Mouse (Mus musculus) CH12.LX (cell line): ENCODE data around the gene She. TPM values are rescaled to one million over a fixed set of nuclear protein-coding genes. Genes with fewer than 3 reads are reported as not detected.

Experiments
- DNase-seq: peaks from one replicate; pipeline ENCODE4 v3.0.0-alpha.2; 2013; ENCODE audit errors: extremely low read depth
- H3K27ac ChIP-seq: 2 replicates; pipeline ENCODE4 v1.5.1; 2012; ENCODE audit warnings: low read depth, mild to moderate bottlenecking, control low read depth, moderate library complexity; ENCODE audit not compliant: insufficient read depth
- H3K27me3 ChIP-seq: replicated peaks from 2 replicates; pipeline ENCODE3; 2012; ENCODE audit warnings: inconsistent platforms
- H3K36me3 ChIP-seq, 2 experiments: replicated peaks in 1 of 2; 2 replicates each; pipeline versions ENCODE3 to v1.6.1; 2012; ENCODE audit warnings: inconsistent platforms in 1 of 2, low read length in 1 of 2, mild to moderate bottlenecking in 1 of 2, mixed read lengths in 1 of 2, moderate library complexity in 1 of 2; ENCODE audit not compliant: control insufficient read depth in 1 of 2, insufficient read depth in 1 of 2
- H3K4me1 ChIP-seq, 2 experiments: 2 replicates each; pipeline ENCODE4 v1.6.1; 2012; ENCODE audit warnings: inconsistent platforms in 1 of 2, moderate library complexity in 1 of 2; ENCODE audit not compliant: insufficient read depth in 2 of 2, control insufficient read depth in 1 of 2
- H3K4me2 ChIP-seq: 2 replicates; pipeline ENCODE4 v1.6.1; 2012; ENCODE audit warnings: low read depth, mild to moderate bottlenecking, control low read depth; ENCODE audit not compliant: poor library complexity, insufficient read depth, severe bottlenecking
- H3K4me3 ChIP-seq, 3 experiments: fragments of 150-350 bp in 1 of 3; sonication (generic) in 1 of 3; replicated peaks in 1 of 3; 2 replicates each; pipeline versions ENCODE3 to v1.5.1; 2011 to 2012; ENCODE audit warnings: low read depth in 2 of 3, low read length in 2 of 3, mild to moderate bottlenecking in 2 of 3, moderate library complexity in 2 of 3, control low read depth in 1 of 3, improper control_type of control experiment in 1 of 3, inconsistent platforms in 1 of 3, mixed read lengths in 1 of 3; ENCODE audit not compliant: poor library complexity in 1 of 3
- H3K79me2 ChIP-seq: replicated peaks from 2 replicates; pipeline ENCODE4 v1.6.1; 2012; ENCODE audit warnings: mild to moderate bottlenecking, moderate library complexity; ENCODE audit not compliant: control insufficient read depth, poor library complexity, insufficient read depth, severe bottlenecking; ENCODE audit errors: extremely low read depth
- H3K9ac ChIP-seq: 2 replicates; pipeline ENCODE4 v1.6.1; 2012; ENCODE audit warnings: low read depth, mild to moderate bottlenecking, control low read depth, moderate library complexity; ENCODE audit not compliant: insufficient read depth
- H3K9me3 ChIP-seq: replicated peaks from 2 replicates; pipeline ENCODE3; 2012; ENCODE audit warnings: low read length, inconsistent platforms, mixed read lengths
- BHLHE40 ChIP-seq: IDR thresholded peaks from 2 replicates; pipeline ENCODE4 v1.6.1; 2011; ENCODE audit warnings: mild to moderate bottlenecking, low read depth, low read length, improper control_type of control experiment
- CHD1 ChIP-seq: IDR thresholded peaks from 2 replicates; pipeline ENCODE4 v1.6.1; 2012; ENCODE audit warnings: low read depth, low read length, improper control_type of control experiment, inconsistent platforms
- CHD2 ChIP-seq: IDR thresholded peaks from 2 replicates; pipeline ENCODE4 v1.6.1; 2011; ENCODE audit warnings: low read length, improper control_type of control experiment
- CTCF ChIP-seq, 2 experiments: IDR thresholded peaks in 1 of 2; conservative IDR thresholded peaks in 1 of 2; 2 replicates each; pipeline ENCODE4 v1.5.1; 2011 to 2012; ENCODE audit warnings: low read depth in 2 of 2, low read length in 2 of 2, improper control_type of control experiment in 1 of 2, inconsistent platforms in 1 of 2, mild to moderate bottlenecking in 1 of 2, moderate library complexity in 1 of 2
- E2F4 ChIP-seq: IDR thresholded peaks from 2 replicates; pipeline ENCODE4 v1.6.1; 2011; ENCODE audit warnings: low read depth, low read length, improper control_type of control experiment; ENCODE audit not compliant: insufficient replicate concordance
- ELF1 ChIP-seq: IDR thresholded peaks from 2 replicates; pipeline ENCODE4 v1.6.1; 2014; ENCODE audit warnings: low read depth, mild to moderate bottlenecking, inconsistent platforms, low read length, improper control_type of control experiment
- EP300 ChIP-seq: IDR thresholded peaks from 2 replicates; pipeline ENCODE4 v1.6.1; 2011; ENCODE audit warnings: low read length, improper control_type of control experiment
- ETS1 ChIP-seq: conservative IDR thresholded peaks from 2 replicates; pipeline ENCODE4 v1.6.1; 2012; ENCODE audit warnings: low read depth, mild to moderate bottlenecking, inconsistent platforms, low read length, improper control_type of control experiment, moderate library complexity
- HCFC1 ChIP-seq: IDR thresholded peaks from 2 replicates; pipeline ENCODE4 v1.6.1; 2012; ENCODE audit warnings: low read depth, mild to moderate bottlenecking, inconsistent platforms, low read length, improper control_type of control experiment
- IRF4 ChIP-seq: IDR thresholded peaks from 2 replicates; pipeline ENCODE4 v1.6.1; 2014; ENCODE audit warnings: low read depth, mild to moderate bottlenecking, inconsistent platforms, low read length, improper control_type of control experiment
- JUND ChIP-seq: conservative IDR thresholded peaks from 2 replicates; pipeline ENCODE4 v1.6.1; 2011; ENCODE audit warnings: low read depth, low read length, improper control_type of control experiment
- KAT2A ChIP-seq: IDR thresholded peaks from 2 replicates; pipeline ENCODE4 v1.6.1; 2012; ENCODE audit warnings: low read length, improper control_type of control experiment, inconsistent platforms; ENCODE audit not compliant: insufficient replicate concordance
- MAFK ChIP-seq: IDR thresholded peaks from 2 replicates; pipeline ENCODE4 v1.6.1; 2011; ENCODE audit warnings: low read length, improper control_type of control experiment; ENCODE audit not compliant: insufficient replicate concordance
- MAX ChIP-seq: IDR thresholded peaks from 2 replicates; pipeline ENCODE4 v1.6.1; 2011; ENCODE audit warnings: low read length, improper control_type of control experiment
- MAZ ChIP-seq: IDR thresholded peaks from 2 replicates; pipeline ENCODE4 v1.6.1; 2012; ENCODE audit warnings: low read depth, mild to moderate bottlenecking, inconsistent platforms, low read length, improper control_type of control experiment, moderate library complexity
- MEF2A ChIP-seq: IDR thresholded peaks from 2 replicates; pipeline ENCODE4 v1.6.1; 2014; ENCODE audit warnings: low read depth, mild to moderate bottlenecking, inconsistent platforms, low read length, improper control_type of control experiment, borderline replicate concordance
- MXI1 ChIP-seq: IDR thresholded peaks from 2 replicates; pipeline ENCODE4 v1.6.1; 2011; ENCODE audit warnings: mild to moderate bottlenecking, low read depth, low read length, improper control_type of control experiment
- MYC ChIP-seq: IDR thresholded peaks from 2 replicates; pipeline ENCODE4 v1.6.1; 2011; ENCODE audit warnings: low read depth, mild to moderate bottlenecking, improper control_type of control experiment, low read length
- NELFE ChIP-seq: IDR thresholded peaks from 2 replicates; pipeline ENCODE4 v1.6.1; 2011; ENCODE audit warnings: low read depth, low read length, improper control_type of control experiment
- NRF1 ChIP-seq: IDR thresholded peaks from 2 replicates; pipeline ENCODE4 v1.6.1; 2014; ENCODE audit warnings: low read depth, mild to moderate bottlenecking, inconsistent platforms, low read length, improper control_type of control experiment, moderate library complexity
- POLR2A ChIP-seq: IDR thresholded peaks from 2 replicates; pipeline ENCODE4 v1.6.1; 2011; ENCODE audit warnings: low read depth, mild to moderate bottlenecking, improper control_type of control experiment, low read length
- POLR2AphosphoS2 ChIP-seq: IDR thresholded peaks from 2 replicates; pipeline ENCODE4 v1.6.1; 2011; ENCODE audit warnings: low read depth, low read length, improper control_type of control experiment
- RAD21 ChIP-seq: IDR thresholded peaks from 2 replicates; pipeline ENCODE4 v1.6.1; 2011; ENCODE audit warnings: low read depth, mild to moderate bottlenecking, low read length, improper control_type of control experiment, moderate library complexity
- RCOR1 ChIP-seq: conservative IDR thresholded peaks from 2 replicates; pipeline ENCODE4 v1.6.1; 2012; ENCODE audit warnings: low read depth, mild to moderate bottlenecking, inconsistent platforms, low read length, improper control_type of control experiment
- SIN3A ChIP-seq: IDR thresholded peaks from 2 replicates; pipeline ENCODE4 v1.6.1; 2012; ENCODE audit warnings: low read length, improper control_type of control experiment, inconsistent platforms
- SMC3 ChIP-seq: IDR thresholded peaks from 2 replicates; pipeline ENCODE4 v1.6.1; 2011; ENCODE audit warnings: low read depth, low read length, improper control_type of control experiment
- TBP ChIP-seq: conservative IDR thresholded peaks from 2 replicates; pipeline ENCODE4 v1.6.1; 2011; ENCODE audit warnings: low read depth, low read length, improper control_type of control experiment
- TCF12 ChIP-seq: IDR thresholded peaks from 2 replicates; pipeline ENCODE4 v1.6.1; 2014; ENCODE audit warnings: low read depth, mild to moderate bottlenecking, inconsistent platforms, low read length, improper control_type of control experiment
- USF1 ChIP-seq: IDR thresholded peaks from 2 replicates; pipeline ENCODE4 v1.6.1; 2014; ENCODE audit warnings: low read depth, mild to moderate bottlenecking, inconsistent platforms, low read length, improper control_type of control experiment
- USF2 ChIP-seq: conservative IDR thresholded peaks from 2 replicates; pipeline ENCODE4 v1.6.1; 2011; ENCODE audit warnings: low read depth, low read length, improper control_type of control experiment
- ZKSCAN1 ChIP-seq: IDR thresholded peaks from 2 replicates; pipeline ENCODE4 v1.6.1; 2012; ENCODE audit warnings: low read depth, inconsistent platforms, low read length, improper control_type of control experiment, borderline replicate concordance
- ZMIZ1 ChIP-seq: IDR thresholded peaks from 2 replicates; pipeline ENCODE4 v1.6.1; 2012; ENCODE audit warnings: low read depth, mild to moderate bottlenecking, inconsistent platforms, low read length, improper control_type of control experiment
- ZNF384 ChIP-seq: IDR thresholded peaks from 2 replicates; pipeline ENCODE4 v1.6.1; 2012; ENCODE audit warnings: low read depth, low read length, improper control_type of control experiment, inconsistent platforms
- dilution Hi-C: fragments of 300-500 bp; cut with MboI; formaldehyde crosslinking; loops from 2 replicates; pipeline ENCODE4 v1.14.3; 2020; ENCODE audit warnings: low sequenced_read_pairs; ENCODE audit not compliant: extremely low pct_unique_long_range_greater_than_20kb, extremely low pct_ligation_motif_present
- in situ Hi-C: fragments of 300-500 bp; cut with MboI; formaldehyde crosslinking; loops from 3 replicates; pipeline ENCODE4 v1.14.3; 2019; ENCODE audit warnings: low sequenced_read_pairs, low pct_ligation_motif_present, low pct_unique_long_range_greater_than_20kb, mixed read lengths
- polyA plus RNA-seq: library from polyadenylated mRNA; unstranded; fragments of >175 nt; gene quantifications from 2 replicates; pipeline ENCODE4 v1.2.1, GENCODE M21; 2012; ENCODE audit warnings: low read depth; ENCODE audit not compliant: insufficient read length
- total RNA-seq, 2 experiments: library from RNA; depleted of rRNA; stranded (reverse); fragments of 300-350 nt in 1 of 2; fragments of >200 nt in 1 of 2; gene quantifications; 2 replicates each; pipeline ENCODE4 v1.2.3; 2012 to 2014

She gene
- total and polyA plus RNA-seq, 3 experiments: not detected

- TF ChIP-seq JUND (peak; percentile 87), USF2 (no peak), CTCF (conservative IDR thresholded peaks at IDR 0.05 in 1 of 2, IDR thresholded peaks at IDR 0.05 in 1 of 2; ENCODE audit: low read depth in 2 of 2, low read length in 2 of 2) (no peak), USF1 (no peak), NRF1 (0 out of 2 replicates have a peak, but pooled peaks have one; percentile 29), MXI1 (no peak), EP300 (peak; percentile 98), MEF2A (peak; percentile 93), TBP (no peak), RCOR1 (peak; percentile 85), CHD1 (no peak; the same call in 1 of the 2 replicates), MYC (0 out of 2 replicates have a peak, but pooled peaks have one; percentile 51), HCFC1 (no peak), RAD21 (no peak; the same call in 1 of the 2 replicates), KAT2A (no peak)
Measured at GRCm38 (mm10) chr3:89882556-89883181, 51.5 kb downstream of the She start (continued).

- Histone ChIP-seq H3K79me2 (no peaks in the 10 kb centered on the region), H3K27me3 (no peaks in the 10 kb centered on the region), H3K27ac (peak overlapping the region; percentile 94), H3K9me3 (no peaks in the 10 kb centered on the region), H3K36me3 (peaks cover 3 to 15% of the 10 kb centered on the region in 2 experiments), H3K4me1 (peaks cover 42 to 88% of the 10 kb centered on the region in 2 experiments), H3K4me2 (peak overlapping the region; percentile 31), H3K9ac (no peak overlapping the region), H3K4me3 (no peak overlapping the region)
- TF ChIP-seq KAT2A (no peak), POLR2A (no peak), CTCF (conservative IDR thresholded peaks at IDR 0.05 in 1 of 2, IDR thresholded peaks at IDR 0.05 in 1 of 2; ENCODE audit: low read depth in 2 of 2, low read length in 2 of 2) (no peak), USF2 (no peak), TCF12 (peak; percentile 73), NELFE (no peak), ZKSCAN1 (peak; percentile 14; the same call in 1 of the 2 replicates), EP300 (peak; percentile 52; the same call in 1 of the 2 replicates), SIN3A (peak; percentile 61; the same call in 1 of the 2 replicates), MXI1 (peak; percentile 65; the same call in 1 of the 2 replicates), ZNF384 (peak; percentile 42), CHD2 (no peak), IRF4 (peak; percentile 73), ETS1 (peak; percentile 84), E2F4 (no peak), ELF1 (peak; percentile 52; the same call in 1 of the 2 replicates), MYC (peak; percentile 86), ZMIZ1 (0 out of 2 replicates have a peak, but pooled peaks have one; percentile 45), TBP (0 out of 2 replicates have a peak, but pooled peaks have one; percentile 26), POLR2AphosphoS2 (peak; percentile 45; the same call in 1 of the 2 replicates), SMC3 (no peak), MEF2A (0 out of 2 replicates have a peak, but pooled peaks have one; percentile 46), MAFK (0 out of 2 replicates have a peak, but pooled peaks have one; percentile 25), BHLHE40 (peak; percentile 80), MAX (peak; percentile 68), NRF1 (no peak), JUND (0 out of 2 replicates have a peak, but pooled peaks have one; percentile 20), RCOR1 (0 out of 2 replicates have a peak, but pooled peaks have one; percentile 20), MAZ (0 out of 2 replicates have a peak, but pooled peaks have one; percentile 3)
- in situ Hi-C loops (no loop called here), dilution Hi-C loops (no loop called here)
- peak; percentile 76 for DNase-seq
Measured at GRCm38 (mm10) chr3:89883582-89884041, 52.4 kb downstream of the She start.
